Mouse (Mus musculus) stomach, embryonic 14.5 days (tissue): ENCODE results near the gene Cdc42. TPM values are rescaled to one million over a fixed set of nuclear protein-coding genes. Genes with fewer than 3 reads are reported as not detected.

Experiments
- ATAC-seq: fragments of 200-750 bp; cut with Nextera tagmentation; 2 replicates; pipeline ENCODE4 v1.8.0; 2017; ENCODE audit warnings: low read depth, moderate TSS enrichment; ENCODE audit not compliant: insufficient number of reproducible peaks, insufficient read depth, low FRiP score
- H3K27ac ChIP-seq: fragments of 300-500 bp; sonication (generic); 2 replicates; pipeline ENCODE4 v1.5.1; 2014; ENCODE audit warnings: mild to moderate bottlenecking, low read length, moderate library complexity, mixed read lengths
- H3K27me3 ChIP-seq: fragments of 300-500 bp; sonication (generic); 2 replicates; pipeline ENCODE4 v1.6.1; 2014; ENCODE audit warnings: low read length, control low read depth, mixed read lengths; ENCODE audit not compliant: control insufficient read depth, insufficient read depth
- H3K36me3 ChIP-seq: fragments of 300-500 bp; sonication (generic); 2 replicates; pipeline ENCODE4 v1.6.1; 2014; ENCODE audit warnings: mild to moderate bottlenecking, control low read depth, low read length, moderate library complexity, mixed read lengths; ENCODE audit not compliant: control insufficient read depth, insufficient read depth
- H3K4me1 ChIP-seq: fragments of 300-500 bp; sonication (generic); 2 replicates; pipeline ENCODE4 v1.6.1; 2014; ENCODE audit warnings: low read length, control low read depth, mixed read lengths; ENCODE audit not compliant: control insufficient read depth, insufficient read depth
- H3K4me2 ChIP-seq: fragments of 300-500 bp; sonication (generic); replicated peaks from 2 replicates; pipeline ENCODE4 v1.6.1; 2014; ENCODE audit warnings: low read depth, low read length, control low read depth
- H3K4me3 ChIP-seq: fragments of 300-500 bp; sonication (generic); 2 replicates; pipeline ENCODE4 v1.5.1; 2014; ENCODE audit warnings: low read depth, low read length, control low read depth
- H3K9ac ChIP-seq: fragments of 300-500 bp; sonication (generic); replicated peaks from 2 replicates; pipeline ENCODE4 v1.6.1; 2014; ENCODE audit warnings: low read depth, mild to moderate bottlenecking, control low read depth, low read length, moderate library complexity, mixed read lengths
- H3K9me3 ChIP-seq: fragments of 300-500 bp; sonication (generic); 2 replicates; pipeline ENCODE4 v1.6.1; 2016; ENCODE audit warnings: low read depth, low read length, control low read depth; ENCODE audit not compliant: control insufficient read depth
- WGBS: fragments of 180-500 bp; shearing (Covaris S2); extraction: QIAGEN DNeasy Blood & Tissue Kit; methylation state at CpG from one replicate; pipeline ENCODE4 v1.1.7; 2014; 5-methylcytosine and 5-hydroxymethylcytosine counted together
- polyA plus RNA-seq: library from polyadenylated mRNA; unstranded; fragments of >200 nt; fragmentation: Nextera tagmentation; extraction: Ambion mirVana; gene quantifications from 2 replicates; pipeline ENCODE4 v1.2.1, GENCODE M21; 2014

Gene Cdc42
- polyA plus RNA-seq, 1 experiment from 2014 or later = 707 TPM

- no peak overlapping the region for H3K9ac ChIP-seq
- WGBS = 8% methylated on average over 4 of the region's 4 CpGs
- H3K9me3 ChIP-seq = no peaks in the 10 kb centered on the region
- H3K4me1 ChIP-seq = peaks cover 2% of the 10 kb centered on the region; the same call in 1 of the 2 replicates
- H3K27me3 ChIP-seq = no peaks in the 10 kb centered on the region
- no peak overlapping the region for H3K4me2 ChIP-seq
- no peak overlapping the region for H3K4me3 ChIP-seq
- no peaks in the 10 kb centered on the region for H3K36me3 ChIP-seq
- no peak overlapping the region for H3K27ac ChIP-seq
- no peak for ATAC-seq
These were observed 69.7 kb downstream of the Cdc42 start for GRCm38 (mm10) chr4:137287818-137288217.

DNA sequence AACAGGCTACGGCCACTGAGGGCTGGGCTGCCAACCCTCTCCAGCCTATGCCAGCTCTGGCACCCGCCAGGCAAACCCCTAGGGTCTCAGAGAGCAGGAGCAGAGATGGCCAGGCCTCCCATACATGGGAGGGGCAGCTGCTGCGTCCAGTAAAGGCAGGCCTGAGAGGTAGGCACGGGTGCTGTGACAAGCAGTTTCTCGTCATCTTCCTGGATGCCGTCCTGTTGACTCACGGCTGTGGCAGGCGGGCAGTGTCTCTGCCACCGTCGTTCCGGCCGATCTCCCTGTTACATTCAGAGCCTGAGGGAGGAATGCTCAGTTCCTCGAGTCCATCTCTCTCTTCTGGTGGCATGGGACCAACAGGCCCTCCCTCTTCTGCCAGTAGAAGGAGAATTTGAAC is 70.3 kb downstream of the Cdc42 start:
- Histone ChIP-seq H3K27me3 (0 out of 2 replicates have a peak, but pooled peaks cover under 1% of the 10 kb centered on the region), H3K9me3 (no peaks in the 10 kb centered on the region), H3K9ac (no peak overlapping the region), H3K27ac (no peak overlapping the region), H3K36me3 (no peaks in the 10 kb centered on the region), H3K4me3 (no peak overlapping the region), H3K4me1 (peaks cover 8% of the 10 kb centered on the region; the same call in 1 of the 2 replicates), H3K4me2 (no peak overlapping the region)
- WGBS = 76% methylated on average over 13 of the region's 13 CpGs
- no peak for ATAC-seq

GRCm38 (mm10) chr4:137286662-137286953 is 70.9 kb downstream of the Cdc42 start:
- Histone ChIP-seq H3K4me2 (no peak overlapping the region), H3K27me3 (0 out of 2 replicates have a peak, but pooled peaks cover 2% of the 10 kb centered on the region), H3K36me3 (no peaks in the 10 kb centered on the region), H3K4me3 (no peak overlapping the region), H3K27ac (no peak overlapping the region), H3K9me3 (no peaks in the 10 kb centered on the region), H3K9ac (no peak overlapping the region), H3K4me1 (peaks cover 8% of the 10 kb centered on the region; the same call in 1 of the 2 replicates)
- no peak for ATAC-seq
- WGBS = 62% methylated on average over 8 of the region's 8 CpGs

DNA sequence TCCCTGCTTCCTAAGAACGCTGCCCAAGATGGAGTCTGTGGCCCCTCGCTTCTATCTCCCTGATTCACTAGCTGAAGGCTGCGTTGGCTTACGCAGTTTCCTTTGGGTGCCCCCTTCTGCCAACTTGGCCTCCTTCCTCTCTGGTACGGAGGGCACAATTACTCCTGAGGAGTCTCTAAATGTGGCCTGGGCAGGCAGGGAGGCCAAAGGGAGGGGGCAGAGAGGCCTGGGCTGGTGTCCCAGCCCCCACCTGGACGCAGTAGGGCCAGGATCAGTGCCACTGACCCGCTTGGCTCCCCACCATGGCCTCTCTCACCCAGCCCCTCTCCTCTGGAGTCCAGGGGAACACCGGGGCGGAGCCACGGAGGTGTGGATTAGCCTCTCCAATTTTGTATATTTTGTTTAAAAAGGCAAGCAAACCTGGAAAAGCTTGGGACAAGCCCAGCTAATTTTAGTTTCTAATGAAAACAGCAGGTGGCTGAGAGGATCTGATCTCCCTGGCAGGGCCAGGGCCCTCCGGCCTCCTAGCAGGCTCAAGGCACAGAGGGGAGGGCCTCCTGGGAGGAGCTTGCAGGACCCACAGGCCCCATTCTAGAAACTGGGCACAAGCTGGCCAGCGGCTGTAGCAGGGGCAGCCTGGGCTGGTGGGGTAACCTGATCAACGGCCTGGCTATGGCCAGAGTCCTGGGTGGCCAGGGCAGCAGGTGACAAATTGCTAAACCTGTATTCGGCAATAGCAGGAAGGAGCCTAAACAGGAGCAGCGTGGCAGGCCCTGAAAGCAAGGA is 71.5 kb downstream of the Cdc42 start:
- WGBS = 76% methylated on average over 15 of the region's 15 CpGs

GRCm38 (mm10) chr4:137283407-137283732 is 74.2 kb downstream of the Cdc42 start:
- H3K27ac ChIP-seq = peak overlapping the region; percentile 41; the same call in 1 of the 2 replicates
- 17% methylated on average over 4 of the region's 4 CpGs for WGBS
- no peaks in the 10 kb centered on the region for H3K9me3 ChIP-seq
- no peaks in the 10 kb centered on the region for H3K36me3 ChIP-seq
- ATAC-seq = no peak
- peaks cover 8% of the 10 kb centered on the region; the same call in 1 of the 2 replicates for H3K4me1 ChIP-seq
- H3K4me2 ChIP-seq = 0 out of 2 replicates have a peak overlapping the region, but pooled peaks have one; percentile 0
- no peak overlapping the region for H3K9ac ChIP-seq
- no peak overlapping the region for H3K4me3 ChIP-seq
- H3K27me3 ChIP-seq = peaks cover 2% of the 10 kb centered on the region; the same call in 1 of the 2 replicates

More for the DNA sequence above, 71.5 kb downstream of the Cdc42 start:
- H3K4me3 ChIP-seq = no peak overlapping the region
- peaks cover 8% of the 10 kb centered on the region; the same call in 1 of the 2 replicates for H3K4me1 ChIP-seq
- no peak overlapping the region for H3K4me2 ChIP-seq
- no peak overlapping the region for H3K27ac ChIP-seq
- no peaks in the 10 kb centered on the region for H3K9me3 ChIP-seq
- H3K9ac ChIP-seq = no peak overlapping the region
- peaks cover 2% of the 10 kb centered on the region; the same call in 1 of the 2 replicates for H3K27me3 ChIP-seq
- no peaks in the 10 kb centered on the region for H3K36me3 ChIP-seq
- no peak for ATAC-seq

- Histone ChIP-seq H3K9ac (no peak overlapping the region), H3K27ac (peak overlapping the region; percentile 41; the same call in 1 of the 2 replicates), H3K4me2 (0 out of 2 replicates have a peak overlapping the region, but pooled peaks have one; percentile 0), H3K4me1 (peaks cover 12% of the 10 kb centered on the region; the same call in 1 of the 2 replicates), H3K27me3 (peaks cover 2% of the 10 kb centered on the region; the same call in 1 of the 2 replicates), H3K36me3 (no peaks in the 10 kb centered on the region), H3K9me3 (no peaks in the 10 kb centered on the region), H3K4me3 (no peak overlapping the region)
- ATAC-seq = peak; percentile 47; the same call in 1 of the 2 replicates
- WGBS = 14% methylated on average over 17 of the region's 17 CpGs
These were observed 74.7 kb downstream of the Cdc42 start for GRCm38 (mm10) chr4:137282584-137283406.

DNA sequence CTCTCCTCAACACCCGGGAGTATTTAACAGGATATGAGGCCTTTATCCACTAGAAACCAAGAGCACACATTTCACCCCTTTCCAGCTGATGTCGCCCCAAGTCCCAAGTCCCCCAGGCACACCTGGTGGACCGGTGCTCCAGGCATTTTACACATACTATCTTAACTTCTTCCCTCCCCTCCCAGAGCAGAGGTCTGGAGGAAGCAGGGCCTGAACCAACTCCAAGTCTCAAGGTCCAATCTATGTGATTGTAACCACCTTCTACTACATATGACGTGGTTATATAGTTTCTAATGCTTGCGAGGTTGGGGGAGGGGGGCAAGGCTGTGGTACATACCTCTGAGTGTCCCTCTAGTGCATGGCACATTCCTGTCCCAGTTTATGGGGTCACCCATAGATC is 75.4 kb downstream of the Cdc42 start:
- 82% methylated on average over 5 of the region's 5 CpGs for WGBS
- no peak overlapping the region; the same call in 1 of the 2 replicates for H3K27ac ChIP-seq
- no peak overlapping the region for H3K9ac ChIP-seq
- peaks cover 2% of the 10 kb centered on the region; the same call in 1 of the 2 replicates for H3K27me3 ChIP-seq
- no peaks in the 10 kb centered on the region for H3K9me3 ChIP-seq
- ATAC-seq = no peak
- H3K4me2 ChIP-seq = no peak overlapping the region
- H3K36me3 ChIP-seq = no peaks in the 10 kb centered on the region
- H3K4me1 ChIP-seq = peaks cover 14% of the 10 kb centered on the region; the same call in 1 of the 2 replicates
- no peak overlapping the region for H3K4me3 ChIP-seq

- no peaks in the 10 kb centered on the region for H3K36me3 ChIP-seq
- no peak overlapping the region for H3K9ac ChIP-seq
- no peak for ATAC-seq
- peaks cover 20% of the 10 kb centered on the region for H3K4me1 ChIP-seq
- no peak overlapping the region for H3K4me3 ChIP-seq
- H3K27me3 ChIP-seq = peaks cover 4% of the 10 kb centered on the region; the same call in 1 of the 2 replicates
- H3K27ac ChIP-seq = no peak overlapping the region
- H3K9me3 ChIP-seq = no peaks in the 10 kb centered on the region
- WGBS = 73% methylated on average over 3 of the region's 3 CpGs
- no peak overlapping the region for H3K4me2 ChIP-seq
These were observed 76.2 kb downstream of the Cdc42 start for GRCm38 (mm10) chr4:137281273-137281672.
